Mouse (Mus musculus) embryonic facial prominence, embryonic 10.5 days (tissue): ENCODE measurements at regions not wholly inside any gene's neighbourhood (a gene's known extent, or its start where the extent isn't known, plus 50 kb on each side); places are given as distances from the start of the nearest gene placed in this dataset.

Experiments used
- DNase-seq: peaks from one replicate; pipeline ENCODE4 v3.0.0-alpha.2; 2017; ENCODE audit warnings: low spot score
- H3K27ac ChIP-seq: fragments of 300-500 bp; sonication (generic); replicated peaks from 2 replicates; pipeline ENCODE4 v1.5.1; 2016; ENCODE audit warnings: mild to moderate bottlenecking
- H3K27me3 ChIP-seq: fragments of 300-500 bp; sonication (generic); replicated peaks from 2 replicates; pipeline ENCODE4 v1.6.1; 2016; ENCODE audit warnings: low read depth, mild to moderate bottlenecking; ENCODE audit not compliant: poor library complexity, severe bottlenecking
- H3K36me3 ChIP-seq: fragments of 300-500 bp; sonication (generic); replicated peaks from 2 replicates; pipeline ENCODE4 v1.6.1; 2016; ENCODE audit warnings: mild to moderate bottlenecking, moderate library complexity
- H3K4me1 ChIP-seq: fragments of 300-500 bp; sonication (generic); 2 replicates; pipeline ENCODE4 v1.6.1; 2016
- H3K4me3 ChIP-seq: fragments of 300-500 bp; sonication (generic); 2 replicates; pipeline ENCODE4 v1.5.1; 2016; ENCODE audit warnings: mild to moderate bottlenecking, moderate library complexity
- H3K9me3 ChIP-seq: fragments of 300-500 bp; sonication (generic); 2 replicates; pipeline ENCODE4 v1.6.1; 2016; ENCODE audit warnings: mild to moderate bottlenecking
- WGBS: fragments of 180-500 bp; shearing (Covaris S2); methylation state at CpG from one replicate; pipeline ENCODE4 v1.1.7; 2016; 5-methylcytosine and 5-hydroxymethylcytosine counted together

DNA sequence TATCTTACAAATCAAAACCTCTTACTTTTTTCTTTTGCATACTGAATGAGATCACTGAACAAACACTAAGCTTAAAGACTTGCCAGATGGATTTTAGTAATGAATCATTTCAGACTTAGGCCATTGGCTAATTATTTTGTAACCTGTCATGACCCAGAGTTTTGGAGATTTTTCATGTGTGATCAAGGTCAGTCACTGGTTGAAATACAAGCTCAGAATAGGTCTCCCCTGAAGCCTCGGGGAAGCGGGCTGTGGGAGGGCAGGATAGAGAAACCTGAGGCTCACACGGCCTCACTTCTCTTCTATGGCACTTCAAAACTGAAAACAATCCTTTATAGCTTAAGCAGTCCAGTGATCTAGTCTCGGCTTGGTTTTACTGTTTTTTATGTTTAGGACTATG, 197.6 kb upstream of the Ednra start:
- no peak for DNase-seq
- no peaks in the 10 kb centered on the region for H3K4me1 ChIP-seq
- H3K36me3 ChIP-seq, result no peaks in the 10 kb centered on the region
- no peaks in the 10 kb centered on the region for H3K9me3 ChIP-seq
- H3K27ac ChIP-seq, result no peak overlapping the region
- 69% methylated on average over 4 of the region's 4 CpGs for WGBS
- H3K27me3 ChIP-seq, result no peaks in the 10 kb centered on the region
- no peak overlapping the region for H3K4me3 ChIP-seq

GRCm38 (mm10) chr8:77947702-77948101, 223.4 kb upstream of the Ednra start:
- Histone ChIP-seq H3K27me3 (no peaks in the 10 kb centered on the region), H3K27ac (no peak overlapping the region), H3K36me3 (no peaks in the 10 kb centered on the region), H3K9me3 (no peaks in the 10 kb centered on the region), H3K4me3 (no peak overlapping the region), H3K4me1 (no peaks in the 10 kb centered on the region)
- DNase-seq, result no peak
- 93% methylated on average over 3 of the region's 3 CpGs for WGBS

DNA sequence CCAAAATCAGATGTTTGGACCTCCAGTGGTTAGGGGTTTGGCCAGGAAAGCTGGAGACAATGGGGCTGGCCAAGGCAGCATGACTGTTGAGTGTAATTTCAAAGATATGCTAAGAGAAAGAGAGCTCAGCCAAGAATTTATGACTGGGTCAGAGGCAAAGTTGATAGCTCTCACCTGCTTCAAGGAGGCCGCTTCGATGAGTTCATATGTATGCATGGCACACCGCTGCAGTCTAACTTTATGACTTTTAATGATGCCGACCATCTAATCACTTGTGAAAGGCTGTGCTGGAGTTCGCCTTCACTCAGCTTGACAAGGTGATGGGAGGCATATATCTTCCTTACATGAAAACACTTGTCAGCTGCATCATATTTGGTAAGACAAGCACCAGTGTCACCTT, 225.4 kb upstream of the Ednra start:
- Histone ChIP-seq H3K9me3 (no peaks in the 10 kb centered on the region), H3K27ac (no peak overlapping the region), H3K4me1 (no peaks in the 10 kb centered on the region), H3K4me3 (no peak overlapping the region), H3K27me3 (no peaks in the 10 kb centered on the region), H3K36me3 (no peaks in the 10 kb centered on the region)
- WGBS, result 94% methylated on average over 5 of the region's 5 CpGs
- no peak for DNase-seq

- 84% methylated on average over 4 of the region's 4 CpGs for WGBS
- no peaks in the 10 kb centered on the region for H3K27me3 ChIP-seq
- no peaks in the 10 kb centered on the region for H3K9me3 ChIP-seq
- peaks cover 5% of the 10 kb centered on the region; the same call in 1 of the 2 replicates for H3K4me1 ChIP-seq
- no peaks in the 10 kb centered on the region for H3K36me3 ChIP-seq
- DNase-seq, result no peak
- no peak overlapping the region for H3K4me3 ChIP-seq
- no peak overlapping the region for H3K27ac ChIP-seq
Measured at GRCm38 (mm10) chr8:77958814-77959372, 234.6 kb upstream of the Ednra start.

DNA sequence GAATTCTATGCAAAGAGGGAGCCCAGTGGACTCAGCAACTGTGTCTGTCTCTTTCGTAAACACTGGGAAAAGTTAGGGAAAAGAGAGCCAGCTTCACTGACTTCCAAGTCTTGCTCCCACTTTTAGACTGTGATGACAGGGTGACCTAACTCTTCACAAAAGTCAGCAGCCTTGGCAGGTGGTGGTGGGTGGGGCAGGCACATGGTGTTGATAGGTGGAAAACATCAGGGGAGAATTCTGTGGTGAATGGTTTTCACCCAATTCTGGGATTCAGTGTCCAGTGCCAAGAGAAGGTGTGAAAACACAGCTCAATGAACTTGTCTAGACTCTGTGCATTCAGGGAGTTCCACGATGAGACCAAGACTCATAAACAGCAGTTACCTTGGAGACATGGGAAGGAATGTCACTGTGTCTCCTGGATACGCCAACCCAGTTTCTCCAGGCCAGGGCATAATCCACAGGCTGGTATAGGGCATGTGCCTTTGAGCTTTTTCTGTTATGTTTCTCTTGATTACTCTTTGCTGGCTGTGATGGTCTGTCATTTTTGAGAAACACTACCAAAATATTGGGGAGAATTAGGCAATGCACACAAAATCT, 238.9 kb upstream of the Ednra start:
- no peak for DNase-seq
- no peaks in the 10 kb centered on the region for H3K27me3 ChIP-seq
- H3K27ac ChIP-seq, result no peak overlapping the region
- H3K36me3 ChIP-seq, result no peaks in the 10 kb centered on the region
- no peak overlapping the region for H3K4me3 ChIP-seq
- no peaks in the 10 kb centered on the region for H3K4me1 ChIP-seq
- 83% methylated on average over 3 of the region's 3 CpGs for WGBS
- H3K9me3 ChIP-seq, result no peaks in the 10 kb centered on the region

DNA sequence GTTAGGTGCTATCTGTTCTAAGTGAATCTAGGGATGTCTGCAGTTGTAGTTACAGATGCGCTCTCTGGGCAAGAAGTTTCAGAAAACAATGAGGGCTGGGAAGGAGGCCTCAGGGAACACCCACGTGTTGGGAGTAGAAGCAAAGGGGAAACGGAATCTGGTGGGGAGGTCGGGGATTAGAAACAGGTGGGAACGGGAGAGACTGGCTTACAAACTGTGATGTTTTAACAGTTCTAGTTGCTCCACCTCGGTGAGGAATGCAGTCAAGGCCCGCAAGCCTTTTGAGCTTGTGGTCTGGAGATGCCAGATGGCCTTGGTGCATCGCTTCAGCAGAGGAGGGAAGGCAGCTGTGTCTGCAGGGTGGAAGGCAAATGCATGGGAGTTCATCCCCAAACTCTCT, 242.7 kb upstream of the Ttc29 start:
- no peaks in the 10 kb centered on the region for H3K9me3 ChIP-seq
- 46% methylated on average over 8 of the region's 8 CpGs for WGBS
- H3K4me3 ChIP-seq, result no peak overlapping the region
- peaks cover 11% of the 10 kb centered on the region for H3K4me1 ChIP-seq
- 0 out of 2 replicates have a peak overlapping the region, but pooled peaks have one; percentile 51 for H3K27ac ChIP-seq
- peak; percentile 37 for DNase-seq
- H3K27me3 ChIP-seq, result no peaks in the 10 kb centered on the region
- no peaks in the 10 kb centered on the region for H3K36me3 ChIP-seq

DNA sequence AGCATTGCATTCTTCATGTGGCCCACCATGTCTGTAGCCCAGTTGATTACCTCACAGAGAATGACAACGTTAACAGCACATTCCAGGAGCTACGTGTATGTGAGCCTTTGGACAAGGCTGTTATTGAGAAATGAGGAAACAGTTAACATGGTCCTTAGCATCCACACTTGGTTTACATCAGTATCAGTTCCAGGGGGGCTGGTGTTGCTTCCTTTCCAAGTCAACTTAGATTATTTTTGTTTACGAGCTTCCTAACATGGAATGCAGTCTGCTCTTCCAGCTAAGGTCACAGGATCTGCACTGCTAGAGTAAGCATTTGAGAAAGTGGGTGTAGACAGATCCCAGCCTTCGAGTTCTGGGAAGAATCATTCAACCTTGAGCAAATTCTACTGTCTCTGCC, 239.4 kb upstream of the Ttc29 start:
- H3K27me3 ChIP-seq, result no peaks in the 10 kb centered on the region
- 63% methylated on average over 4 of the region's 4 CpGs for WGBS
- DNase-seq, result no peak
- no peaks in the 10 kb centered on the region for H3K36me3 ChIP-seq
- no peaks in the 10 kb centered on the region for H3K9me3 ChIP-seq
- H3K27ac ChIP-seq, result no peak overlapping the region
- peaks cover 11% of the 10 kb centered on the region for H3K4me1 ChIP-seq
- H3K4me3 ChIP-seq, result no peak overlapping the region

GRCm38 (mm10) chr8:77979106-77979505, 234.0 kb upstream of the Ttc29 start:
- no peaks in the 10 kb centered on the region for H3K27me3 ChIP-seq
- no peaks in the 10 kb centered on the region for H3K9me3 ChIP-seq
- H3K4me1 ChIP-seq, result no peaks in the 10 kb centered on the region
- DNase-seq, result no peak
- no peak overlapping the region for H3K27ac ChIP-seq
- H3K36me3 ChIP-seq, result no peaks in the 10 kb centered on the region
- no peak overlapping the region for H3K4me3 ChIP-seq
- WGBS, result 74% methylated on average over 2 of the region's 2 CpGs

DNA sequence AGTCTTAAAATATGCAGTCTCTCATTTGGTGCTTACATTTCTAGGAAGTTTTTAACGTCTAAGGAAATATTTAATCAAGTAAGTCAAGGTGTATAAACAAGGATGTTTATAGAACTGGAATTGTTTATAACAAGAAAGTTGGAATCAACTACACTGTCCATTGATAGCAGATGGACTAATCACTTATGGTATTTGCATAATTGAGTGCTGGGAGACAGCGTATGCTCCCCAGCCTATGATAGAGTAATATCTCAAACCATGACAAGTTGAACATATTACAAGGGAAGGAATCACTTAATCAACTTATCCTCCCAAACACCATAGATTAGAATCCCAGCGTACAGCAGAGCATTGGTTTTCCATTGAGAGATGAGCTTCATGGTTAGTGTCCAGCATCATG, 232.4 kb upstream of the Ttc29 start:
- Histone ChIP-seq H3K36me3 (no peaks in the 10 kb centered on the region), H3K27ac (no peak overlapping the region), H3K4me1 (no peaks in the 10 kb centered on the region), H3K27me3 (no peaks in the 10 kb centered on the region), H3K4me3 (no peak overlapping the region), H3K9me3 (no peaks in the 10 kb centered on the region)
- DNase-seq, result no peak
- 87% methylated on average over 3 of the region's 3 CpGs for WGBS

DNA sequence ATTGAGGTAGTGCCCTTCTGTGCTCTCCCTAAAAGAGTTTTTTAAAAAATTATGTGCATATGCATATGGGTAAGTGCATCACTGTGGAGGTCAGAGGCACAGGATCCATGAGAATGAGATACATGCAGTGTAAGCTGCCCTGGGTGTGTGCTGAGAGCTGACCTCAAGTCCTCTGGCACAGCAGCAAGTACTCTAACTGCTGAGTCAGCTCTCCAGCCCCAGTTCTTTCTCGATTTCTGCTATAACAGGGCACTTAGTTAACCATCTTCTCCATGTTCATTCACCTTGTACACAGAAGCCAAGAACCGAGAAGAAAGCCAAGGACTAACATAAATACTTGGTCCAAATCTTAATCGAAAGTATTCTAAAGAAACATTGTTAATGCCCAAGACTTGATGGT, 231.1 kb upstream of the Ttc29 start:
- Histone ChIP-seq H3K27ac (no peak overlapping the region), H3K9me3 (no peaks in the 10 kb centered on the region), H3K4me1 (no peaks in the 10 kb centered on the region), H3K27me3 (no peaks in the 10 kb centered on the region), H3K4me3 (no peak overlapping the region), H3K36me3 (no peaks in the 10 kb centered on the region)
- no peak for DNase-seq
- 84% methylated on average over 3 of the region's 3 CpGs for WGBS

GRCm38 (mm10) chr8:77983476-77983875, 229.6 kb upstream of the Ttc29 start:
- 75% methylated on average over 3 of the region's 3 CpGs for WGBS
- H3K27ac ChIP-seq, result no peak overlapping the region
- DNase-seq, result no peak
- H3K27me3 ChIP-seq, result no peaks in the 10 kb centered on the region
- no peak overlapping the region for H3K4me3 ChIP-seq
- no peaks in the 10 kb centered on the region for H3K9me3 ChIP-seq
- H3K4me1 ChIP-seq, result no peaks in the 10 kb centered on the region
- H3K36me3 ChIP-seq, result no peaks in the 10 kb centered on the region

DNA sequence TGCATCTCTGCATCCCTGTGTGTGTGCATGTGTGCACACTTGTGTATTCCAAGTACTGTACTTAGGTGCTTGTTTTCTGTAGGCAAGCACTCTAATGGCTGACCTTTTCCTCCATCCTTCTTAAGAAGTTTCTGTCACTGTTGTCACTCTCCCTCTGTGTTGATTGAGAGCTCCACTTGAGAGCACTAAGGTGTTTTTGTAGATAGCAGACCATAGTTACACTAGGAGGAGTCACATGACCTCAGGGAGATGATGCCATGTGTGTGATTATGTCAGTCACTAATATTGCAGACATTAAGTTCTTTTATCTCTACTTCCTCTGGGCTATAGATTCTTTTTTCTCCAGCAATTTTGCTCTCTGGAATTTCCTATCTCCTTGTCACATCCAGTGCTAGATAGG, 225.9 kb upstream of the Ttc29 start:
- Histone ChIP-seq H3K9me3 (no peaks in the 10 kb centered on the region), H3K4me3 (no peak overlapping the region), H3K27me3 (no peaks in the 10 kb centered on the region), H3K36me3 (no peaks in the 10 kb centered on the region), H3K4me1 (no peaks in the 10 kb centered on the region), H3K27ac (no peak overlapping the region)
- DNase-seq, result no peak

DNA sequence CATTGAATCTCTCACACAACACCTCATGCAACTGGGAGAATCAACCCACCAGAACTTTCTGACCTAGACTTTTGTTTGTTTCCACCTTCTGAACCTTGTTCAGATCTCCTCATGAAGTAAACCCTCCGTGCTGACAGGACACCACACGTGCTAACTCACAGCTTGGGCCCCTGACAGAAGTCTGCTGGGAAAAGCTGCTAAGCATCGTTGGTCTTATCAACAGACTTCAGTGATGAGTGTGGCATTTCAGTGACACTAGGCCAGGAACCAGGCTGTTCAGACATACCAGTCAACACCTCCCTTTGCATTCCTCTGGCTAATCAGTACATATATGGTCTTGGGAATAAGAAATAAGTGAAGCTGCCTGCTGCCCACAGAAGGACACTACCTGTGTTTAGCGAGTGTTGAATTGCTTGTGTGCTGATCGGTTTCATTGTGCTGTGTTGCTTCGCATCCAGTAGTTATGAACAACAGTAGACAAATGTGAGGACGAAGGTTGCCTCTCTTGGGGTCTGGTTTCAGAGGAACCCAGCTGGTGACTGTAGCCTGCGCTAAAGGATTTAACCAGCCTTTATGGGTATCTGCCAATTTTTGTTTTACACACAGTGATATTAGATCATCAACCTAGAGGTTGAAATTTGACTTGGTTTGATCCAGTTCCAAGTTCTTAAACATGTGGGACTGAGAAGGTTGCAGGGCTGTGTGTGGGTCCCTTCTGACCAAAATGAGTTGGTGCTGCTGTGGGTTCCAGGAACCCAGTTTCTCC, 224.6 kb upstream of the Ttc29 start:
- no peaks in the 10 kb centered on the region for H3K9me3 ChIP-seq
- no peaks in the 10 kb centered on the region for H3K27me3 ChIP-seq
- H3K4me1 ChIP-seq, result no peaks in the 10 kb centered on the region
- no peak for DNase-seq
- H3K27ac ChIP-seq, result no peak overlapping the region
- WGBS, result 85% methylated on average over 8 of the region's 8 CpGs
- no peaks in the 10 kb centered on the region for H3K36me3 ChIP-seq
- no peak overlapping the region for H3K4me3 ChIP-seq
